Mouse (Mus musculus): ENCODE data around the gene Lect2. TPM values are rescaled to one million over a fixed set of nuclear protein-coding genes. Genes with fewer than 3 reads are reported as not detected.
A peak's percentile ranks its signal among the peaks of the same experiment; 100 is the strongest.

The Lect2 gene
- polyA plus RNA-seq, 2 experiments: 29.8 to 57.7 TPM

DNA sequence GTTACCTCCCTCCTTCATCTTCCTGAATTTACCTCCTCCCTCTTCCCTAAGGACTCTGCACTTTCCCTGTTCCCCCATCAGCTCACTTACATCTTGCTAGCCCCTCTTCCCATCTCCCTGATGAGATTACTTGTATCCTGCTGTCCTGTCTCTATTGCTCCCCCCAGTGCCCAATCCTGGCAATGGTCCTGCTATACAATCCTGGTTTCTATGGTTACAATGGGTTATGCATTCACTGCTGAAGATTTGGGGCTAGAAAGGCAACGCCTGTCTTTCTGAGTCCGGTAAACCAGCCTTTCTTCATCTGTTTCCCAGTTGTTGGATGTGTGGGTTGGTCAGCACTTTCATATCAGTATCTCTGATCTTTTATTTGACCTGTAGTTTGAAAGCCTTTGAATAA lies 6.1 kb upstream of the Lect2 start:
- Histone ChIP-seq H3K4me3 (ENCODE audit: insufficient read depth in 1 of 2, low read depth in 2 of 2, low read length in 2 of 2) (no peak overlapping the region), H3K9me3 (ENCODE audit: control insufficient read depth, low read length) (no peaks in the 10 kb centered on the region), H3K9ac (replicated peaks) (no peak overlapping the region), H3K36me3 (replicated peaks; ENCODE audit: control insufficient read depth, insufficient read depth, low read depth) (no peaks in the 10 kb centered on the region), H3K27me3 (ENCODE audit: control insufficient read depth, insufficient read depth, low read length) (no peaks in the 10 kb centered on the region), H3K4me2 (ENCODE audit: low read depth) (no peak overlapping the region), H3K4me1 (replicated peaks; ENCODE audit: control insufficient read depth in 2 of 2, insufficient read depth in 2 of 2, low read length in 1 of 2) (peaks cover 0 to 7% of the 10 kb centered on the region in 2 experiments; a peak in 2 of 4 replicates), H3K27ac (no peak overlapping the region)
- peak; percentile 40; the same call in 1 of the 2 replicates for TF ChIP-seq CTCF (IDR thresholded peaks at IDR 0.05; ENCODE audit: low read depth)
- TF ChIP-seq EP300 (IDR thresholded peaks at IDR 0.05; ENCODE audit: low read depth): no peak
- 12% methylated on average over 2 of the region's 2 CpGs for WGBS (ENCODE audit: insufficient replicate concordance)
- DNase-seq (ENCODE audit: low read depth in 3 of 3, low spot score in 3 of 3): peak in 1 of 3 experiments; percentile 18
- ATAC-seq (ENCODE audit: insufficient read depth): no peak

DNA sequence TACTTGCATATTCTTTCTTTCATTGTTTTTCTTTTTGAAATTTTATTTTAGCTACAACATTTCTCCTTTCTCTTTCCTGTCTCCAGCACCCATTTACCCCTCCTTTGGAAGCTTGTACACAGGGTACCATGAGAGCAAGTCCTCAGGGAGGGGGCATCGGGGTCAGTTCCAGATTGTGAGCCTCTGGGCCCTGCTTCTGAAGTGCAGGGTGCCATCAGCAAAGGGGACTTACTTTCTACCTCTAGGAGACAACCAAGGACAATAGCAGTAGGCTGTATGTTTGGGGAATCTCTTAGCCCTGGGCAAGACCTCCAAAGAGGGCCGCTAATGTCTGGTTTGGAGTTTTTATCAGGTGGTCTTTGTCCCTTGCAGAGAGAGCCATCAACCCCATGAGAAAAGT lies 5.6 kb upstream of the Lect2 start:
- ATAC-seq (ENCODE audit: insufficient read depth) (no peak), DNase-seq (ENCODE audit: low read depth in 3 of 3, low spot score in 3 of 3) (no peak)
- H3K4me3 ChIP-seq (ENCODE audit: insufficient read depth in 1 of 2, low read depth in 2 of 2, low read length in 2 of 2): no peak overlapping the region

DNA sequence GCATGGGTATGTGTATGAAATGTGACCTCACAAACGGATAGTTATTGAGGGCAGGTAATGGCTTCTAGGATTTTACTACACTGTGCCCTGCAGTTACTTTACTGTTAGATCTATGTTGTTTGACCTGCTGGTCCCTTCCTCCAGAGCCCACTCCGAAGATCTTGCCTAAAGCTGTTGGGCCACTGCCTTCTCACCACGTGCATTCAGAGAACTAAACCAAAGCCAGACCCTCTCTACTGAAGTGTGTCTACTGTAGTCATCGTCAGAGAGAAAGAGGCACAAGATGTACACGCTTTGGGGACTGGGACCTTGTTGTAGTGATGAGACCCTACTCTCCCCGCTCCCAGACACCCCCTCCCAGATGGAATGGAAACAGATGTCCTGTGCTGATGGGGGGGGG lies 3.4 kb upstream of the Lect2 start:
- peaks cover 0 to 8% of the 10 kb centered on the region in 2 experiments; a peak in 1 of 4 replicates for H3K4me1 ChIP-seq (replicated peaks; ENCODE audit: control insufficient read depth in 2 of 2, insufficient read depth in 2 of 2, low read length in 1 of 2)
- H3K27me3 ChIP-seq (ENCODE audit: control insufficient read depth, insufficient read depth, low read length): no peaks in the 10 kb centered on the region
- H3K4me3 ChIP-seq (ENCODE audit: insufficient read depth in 1 of 2, low read depth in 2 of 2, low read length in 2 of 2): no peak overlapping the region
- no peaks in the 10 kb centered on the region for H3K36me3 ChIP-seq (replicated peaks; ENCODE audit: control insufficient read depth, insufficient read depth, low read depth)
- TF ChIP-seq EP300 (IDR thresholded peaks at IDR 0.05; ENCODE audit: low read depth): no peak
- TF ChIP-seq CTCF (IDR thresholded peaks at IDR 0.05; ENCODE audit: low read depth): no peak
- 25% methylated on average over 6 of the region's 6 CpGs for WGBS (ENCODE audit: insufficient replicate concordance)
- H3K9me3 ChIP-seq (ENCODE audit: control insufficient read depth, low read length): no peaks in the 10 kb centered on the region
- no peak overlapping the region for H3K27ac ChIP-seq
- DNase-seq (ENCODE audit: low read depth in 3 of 3, low spot score in 3 of 3) (no peak), ATAC-seq (ENCODE audit: insufficient read depth) (no peak)
- no peak overlapping the region for H3K9ac ChIP-seq (replicated peaks)
- H3K4me2 ChIP-seq (ENCODE audit: low read depth): no peak overlapping the region

More for the DNA sequence above, 5.6 kb upstream of the Lect2 start:
- 31% methylated on average over 2 of the region's 2 CpGs for WGBS (ENCODE audit: insufficient replicate concordance)
- no peak for TF ChIP-seq EP300 (IDR thresholded peaks at IDR 0.05; ENCODE audit: low read depth)
- TF ChIP-seq CTCF (IDR thresholded peaks at IDR 0.05; ENCODE audit: low read depth): no peak
- no peaks in the 10 kb centered on the region for H3K36me3 ChIP-seq (replicated peaks; ENCODE audit: control insufficient read depth, insufficient read depth, low read depth)
- H3K27me3 ChIP-seq (ENCODE audit: control insufficient read depth, insufficient read depth, low read length): no peaks in the 10 kb centered on the region
- no peak overlapping the region for H3K27ac ChIP-seq
- no peaks in the 10 kb centered on the region for H3K9me3 ChIP-seq (ENCODE audit: control insufficient read depth, low read length)
- H3K4me2 ChIP-seq (ENCODE audit: low read depth): no peak overlapping the region
- peaks cover 0 to 11% of the 10 kb centered on the region in 2 experiments; a peak in 2 of 4 replicates for H3K4me1 ChIP-seq (replicated peaks; ENCODE audit: control insufficient read depth in 2 of 2, insufficient read depth in 2 of 2, low read length in 1 of 2)
- no peak overlapping the region for H3K9ac ChIP-seq (replicated peaks)

DNA sequence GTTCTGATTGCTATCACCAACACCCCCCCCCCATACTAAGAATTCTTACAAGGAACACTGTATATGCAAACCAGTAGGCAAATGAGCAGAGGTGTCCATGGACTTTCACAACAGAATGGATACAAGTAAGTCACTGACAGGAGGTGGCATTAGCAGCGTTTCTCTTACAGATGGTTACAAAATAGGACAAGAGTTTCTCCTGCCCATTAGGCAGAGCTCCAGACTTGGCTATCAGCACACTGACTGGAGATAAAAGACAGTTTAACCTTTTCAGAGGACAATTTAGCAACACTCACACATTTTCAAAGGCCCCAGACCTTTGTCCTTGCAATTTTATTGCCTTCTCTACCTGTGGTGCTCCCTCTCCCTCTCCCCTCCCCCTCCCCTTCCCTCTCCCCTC lies 2.3 kb upstream of the Lect2 start:
- H3K27ac ChIP-seq: no peak overlapping the region

DNA sequence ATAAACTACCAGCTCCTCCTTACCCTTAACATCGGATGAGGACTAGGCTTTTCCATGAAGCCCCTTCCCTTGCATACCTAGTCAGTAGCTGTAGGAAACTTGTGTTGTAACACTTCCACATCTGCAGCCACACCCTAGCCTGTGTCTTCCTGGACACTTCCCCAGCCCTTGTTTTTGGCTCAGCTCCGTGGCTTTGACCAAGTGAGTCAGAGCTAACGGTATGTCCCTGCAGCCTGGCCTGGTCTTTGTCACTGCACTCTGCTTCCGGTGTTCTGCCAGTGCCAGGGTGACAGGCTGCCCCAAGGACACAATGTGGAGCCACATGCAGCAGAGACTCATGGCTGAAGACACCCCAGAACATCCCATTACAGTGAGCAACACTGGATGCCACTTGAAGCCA lies 1.1 kb upstream of the Lect2 start:
- Histone ChIP-seq H3K9ac (replicated peaks) (no peak overlapping the region), H3K27ac (no peak overlapping the region), H3K4me1 (replicated peaks; ENCODE audit: control insufficient read depth in 2 of 2, insufficient read depth in 2 of 2, low read length in 1 of 2) (peaks cover 0 to 8% of the 10 kb centered on the region in 2 experiments; a peak in 1 of 4 replicates), H3K27me3 (ENCODE audit: control insufficient read depth, insufficient read depth, low read length) (no peaks in the 10 kb centered on the region), H3K9me3 (ENCODE audit: control insufficient read depth, low read length) (no peaks in the 10 kb centered on the region), H3K4me2 (ENCODE audit: low read depth) (no peak overlapping the region), H3K4me3 (ENCODE audit: insufficient read depth in 1 of 2, low read depth in 2 of 2, low read length in 2 of 2) (no peak overlapping the region), H3K36me3 (replicated peaks; ENCODE audit: control insufficient read depth, insufficient read depth, low read depth) (no peaks in the 10 kb centered on the region)
- ATAC-seq (ENCODE audit: insufficient read depth) (no peak), DNase-seq (ENCODE audit: low read depth in 3 of 3, low spot score in 3 of 3) (no peak)
- WGBS (ENCODE audit: insufficient replicate concordance): 13% methylated on average over 4 of the region's 4 CpGs
- TF ChIP-seq CTCF (IDR thresholded peaks at IDR 0.05; ENCODE audit: low read depth) (no peak), EP300 (IDR thresholded peaks at IDR 0.05; ENCODE audit: low read depth) (no peak)

More for the DNA sequence above, 2.3 kb upstream of the Lect2 start:
- Histone ChIP-seq H3K4me1 (replicated peaks; ENCODE audit: control insufficient read depth in 2 of 2, insufficient read depth in 2 of 2, low read length in 1 of 2) (peaks cover 0 to 8% of the 10 kb centered on the region in 2 experiments; a peak in 1 of 4 replicates), H3K9ac (replicated peaks) (no peak overlapping the region), H3K4me3 (ENCODE audit: insufficient read depth in 1 of 2, low read depth in 2 of 2, low read length in 2 of 2) (no peak overlapping the region), H3K9me3 (ENCODE audit: control insufficient read depth, low read length) (no peaks in the 10 kb centered on the region), H3K36me3 (replicated peaks; ENCODE audit: control insufficient read depth, insufficient read depth, low read depth) (no peaks in the 10 kb centered on the region), H3K4me2 (ENCODE audit: low read depth) (no peak overlapping the region), H3K27me3 (ENCODE audit: control insufficient read depth, insufficient read depth, low read length) (no peaks in the 10 kb centered on the region)
- 5% methylated on average over 1 of the region's 1 CpGs for WGBS (ENCODE audit: insufficient replicate concordance)
- ATAC-seq (ENCODE audit: insufficient read depth) (no peak), DNase-seq (ENCODE audit: low read depth in 3 of 3, low spot score in 3 of 3) (no peak)
- TF ChIP-seq EP300 (IDR thresholded peaks at IDR 0.05; ENCODE audit: low read depth) (no peak), CTCF (IDR thresholded peaks at IDR 0.05; ENCODE audit: low read depth) (no peak)
